Mouse (Mus musculus) liver, embryonic 14 days (tissue): Measurements from ENCODE around the gene Ttc38. TPM values are rescaled to one million over a fixed set of nuclear protein-coding genes. Genes with fewer than 3 reads are reported as not detected.

Experiments
- polyA plus RNA-seq: library from polyadenylated mRNA; depleted of rRNA; stranded (reverse); fragments of >200 nt; gene quantifications from 2 replicates; pipeline ENCODE4 v1.2.3, GENCODE M21; 2012; rRNA removed

Ttc38 gene
- polyA plus RNA-seq, result 3.2 and 4.2 TPM in 2 replicates

GRCm38 (mm10) chr15:85831954-85832590 is at the start of gene Ttc38:
Ttc38 (plus strand) TSS chr15:85832306.

GRCm38 (mm10) chr15:85811535-85812277 is 20.4 kb upstream of the Ttc38 start, which contains the start of gene Cdpf1:
Cdpf1 (minus strand) TSS chr15:85811697.

GRCm38 (mm10) chr15:85821203-85822010 is 10.7 kb upstream of the Ttc38 start, which contains the start of gene Pkdrej:
Pkdrej (minus strand) TSS chr15:85821734.

GRCm38 (mm10) chr15:85859490-85860031 is 27.5 kb downstream of the Ttc38 start, which contains the start of gene Gtse1:
Gtse1 (plus strand) TSS chr15:85859745.

GRCm38 (mm10) chr15:85878848-85879497 is 46.9 kb downstream of the Ttc38 start, which contains the start of gene Trmu:
Trmu (plus strand) TSS chr15:85879312.

Other genes starting within 250 kb of the Ttc38 start
- 0.07 and 0.16 TPM in 2 replicates for gene Wnt7b, start 249.8 kb upstream of the Ttc38 start, polyA plus RNA-seq
- 3.1 and 4.6 TPM in 2 replicates for gene Ppara, start 97.3 kb upstream of the Ttc38 start, polyA plus RNA-seq
- gene Cdpf1, start 20.6 kb upstream of the Ttc38 start, polyA plus RNA-seq, result 13.5 and 16.0 TPM in 2 replicates
- 0.10 TPM in 2 replicates for gene Pkdrej, start 10.6 kb upstream of the Ttc38 start, polyA plus RNA-seq
- gene Gtse1, start 27.4 kb downstream of the Ttc38 start, polyA plus RNA-seq, result 16.9 and 20.6 TPM in 2 replicates
- gene Trmu, start 47.0 kb downstream of the Ttc38 start, polyA plus RNA-seq, result 13.6 and 14.3 TPM in 2 replicates
- 0.12 and 0.14 TPM in 2 replicates for gene Celsr1, start 201.5 kb downstream of the Ttc38 start, polyA plus RNA-seq
- gene Gramd4, start 225.4 kb downstream of the Ttc38 start, polyA plus RNA-seq, result 6.2 and 7.3 TPM in 2 replicates